Mouse (Mus musculus) retina, postnatal 1 day (tissue): ENCODE results near the gene Ap1g2.

Experiments used
- DNase-seq: peaks from one replicate; pipeline ENCODE4 v3.0.0-alpha.2; 2012

Ap1g2 gene

GRCm38 (mm10) chr14:55085324-55086008 lies 20.9 kb downstream of the Ap1g2 start:
- peak; percentile 94 for DNase-seq

GRCm38 (mm10) chr14:55083481-55083880 lies 22.9 kb downstream of the Ap1g2 start:
- DNase-seq: no peak

- DNase-seq: no peak
These were observed 25.3 kb downstream of the Ap1g2 start for GRCm38 (mm10) chr14:55081105-55081504.

DNA sequence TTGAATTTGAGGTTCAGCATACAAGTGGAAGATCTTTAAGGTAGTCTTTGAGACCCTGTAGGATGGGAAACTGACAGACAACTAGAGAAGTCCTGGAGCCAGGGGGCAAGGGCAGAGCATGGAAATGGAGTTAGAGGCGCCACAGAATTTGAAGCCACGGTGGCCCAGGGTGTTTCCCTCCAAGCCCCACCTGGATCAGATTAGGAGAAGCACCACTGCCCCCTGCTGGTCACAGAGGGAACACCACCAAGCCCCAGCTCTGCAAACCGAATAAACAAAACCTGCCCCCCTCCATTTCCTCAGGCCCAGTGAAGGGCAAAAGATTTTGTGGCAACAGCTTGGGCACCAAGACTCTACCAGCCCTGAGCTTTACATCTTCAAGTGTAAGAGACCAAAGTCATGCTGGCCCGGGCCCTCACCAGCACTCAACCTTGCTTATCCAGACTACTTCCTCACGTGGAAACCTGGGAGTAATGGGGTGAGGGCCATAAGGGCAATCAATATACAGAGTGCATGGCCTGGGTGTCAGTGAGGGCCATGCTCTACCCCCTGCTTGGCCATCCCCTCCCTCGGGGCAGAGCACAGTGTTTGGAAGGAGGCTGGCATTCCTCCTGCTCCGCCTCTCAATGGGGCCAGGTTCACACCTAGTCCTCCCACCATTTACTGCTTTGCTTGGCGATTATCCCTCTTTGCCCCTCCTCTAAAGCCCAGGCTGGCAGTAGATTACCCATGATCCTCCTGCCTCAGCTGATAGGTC lies 27.0 kb downstream of the Ap1g2 start:
- DNase-seq: peak; percentile 82

DNA sequence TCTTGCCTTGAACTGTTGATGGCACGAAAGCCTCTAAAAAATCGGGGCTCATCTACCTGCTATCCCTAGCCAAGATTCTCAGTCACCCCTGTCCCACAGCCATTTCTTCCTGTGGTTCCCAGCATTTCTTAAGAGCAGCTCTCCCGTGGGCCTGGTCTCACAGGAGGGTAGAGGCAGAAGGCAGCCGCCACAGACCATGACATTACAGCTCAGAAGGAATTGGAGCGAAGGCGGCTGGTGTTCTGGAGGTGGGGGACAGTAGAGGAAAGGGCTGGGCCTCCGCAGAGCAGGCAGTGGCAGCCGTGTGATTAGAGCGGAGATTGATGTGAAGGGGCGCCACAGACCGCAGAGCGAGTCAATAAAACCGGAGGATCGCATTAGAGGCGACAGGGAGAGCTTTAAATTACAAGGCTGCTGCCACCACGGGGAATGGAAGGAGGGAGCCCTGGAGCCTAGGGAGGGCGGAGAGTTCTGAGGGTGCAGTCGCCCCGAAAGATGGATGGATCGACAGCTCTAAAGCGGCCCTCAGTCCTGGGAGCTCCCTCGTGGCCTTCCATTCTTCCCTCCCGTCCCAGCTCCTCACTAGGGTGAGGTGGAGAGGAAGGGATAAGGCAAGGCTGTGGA lies 27.9 kb downstream of the Ap1g2 start:
- peak; percentile 51 for DNase-seq

- no peak for DNase-seq
These were observed 28.7 kb downstream of the Ap1g2 start for GRCm38 (mm10) chr14:55077481-55078365.

DNA sequence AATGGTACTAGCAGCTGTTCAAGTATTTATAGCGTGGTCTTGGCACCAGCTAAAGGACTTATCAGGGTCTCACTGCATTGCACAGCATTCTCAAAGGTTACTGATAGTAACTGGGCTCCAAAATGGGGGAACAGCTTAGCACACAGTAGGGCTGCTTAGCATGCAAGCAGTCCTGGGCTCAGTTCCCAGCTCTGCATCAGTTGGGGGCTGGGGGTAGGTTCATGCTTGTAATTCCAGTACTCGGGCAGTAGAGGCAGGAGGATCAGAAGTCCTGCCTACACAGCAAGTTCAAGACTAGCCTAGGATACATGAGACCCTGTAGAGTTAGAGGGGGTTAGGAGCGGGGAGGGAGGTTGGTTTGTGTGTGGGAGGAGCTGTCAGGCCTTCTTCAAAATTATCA lies 29.4 kb downstream of the Ap1g2 start:
- DNase-seq: no peak

- no peak for DNase-seq
These were observed 30.2 kb downstream of the Ap1g2 start for GRCm38 (mm10) chr14:55076224-55076623.

GRCm38 (mm10) chr14:55074416-55074815 lies 32.0 kb downstream of the Ap1g2 start:
- DNase-seq: no peak

- no peak for DNase-seq
These were observed 34.6 kb downstream of the Ap1g2 start for GRCm38 (mm10) chr14:55071756-55072155.

DNA sequence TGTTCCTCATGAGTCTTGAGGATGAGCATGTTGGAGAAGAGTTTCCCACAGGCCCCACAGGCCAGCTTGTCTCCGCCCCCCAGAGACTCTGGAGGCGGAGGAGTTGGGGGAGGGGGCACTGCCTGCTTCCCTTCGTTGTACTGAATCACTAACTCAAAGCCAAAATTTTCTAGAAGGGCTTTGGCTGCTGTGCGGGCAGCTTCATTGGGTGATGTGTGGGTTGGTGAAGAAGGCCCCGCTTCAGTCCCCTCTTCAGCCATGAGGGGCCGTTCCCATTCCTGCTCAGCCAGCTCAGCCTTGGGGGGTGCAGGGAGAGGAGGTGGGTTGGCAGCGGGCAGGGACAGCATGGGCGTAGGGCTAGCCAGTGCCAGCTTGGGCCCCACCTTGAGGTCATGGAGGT lies 40.4 kb downstream of the Ap1g2 start:
- DNase-seq: no peak

GRCm38 (mm10) chr14:55065391-55065790 lies 41.0 kb downstream of the Ap1g2 start:
- DNase-seq: no peak

- DNase-seq: no peak
These were observed 41.7 kb downstream of the Ap1g2 start for GRCm38 (mm10) chr14:55064481-55065370.

DNA sequence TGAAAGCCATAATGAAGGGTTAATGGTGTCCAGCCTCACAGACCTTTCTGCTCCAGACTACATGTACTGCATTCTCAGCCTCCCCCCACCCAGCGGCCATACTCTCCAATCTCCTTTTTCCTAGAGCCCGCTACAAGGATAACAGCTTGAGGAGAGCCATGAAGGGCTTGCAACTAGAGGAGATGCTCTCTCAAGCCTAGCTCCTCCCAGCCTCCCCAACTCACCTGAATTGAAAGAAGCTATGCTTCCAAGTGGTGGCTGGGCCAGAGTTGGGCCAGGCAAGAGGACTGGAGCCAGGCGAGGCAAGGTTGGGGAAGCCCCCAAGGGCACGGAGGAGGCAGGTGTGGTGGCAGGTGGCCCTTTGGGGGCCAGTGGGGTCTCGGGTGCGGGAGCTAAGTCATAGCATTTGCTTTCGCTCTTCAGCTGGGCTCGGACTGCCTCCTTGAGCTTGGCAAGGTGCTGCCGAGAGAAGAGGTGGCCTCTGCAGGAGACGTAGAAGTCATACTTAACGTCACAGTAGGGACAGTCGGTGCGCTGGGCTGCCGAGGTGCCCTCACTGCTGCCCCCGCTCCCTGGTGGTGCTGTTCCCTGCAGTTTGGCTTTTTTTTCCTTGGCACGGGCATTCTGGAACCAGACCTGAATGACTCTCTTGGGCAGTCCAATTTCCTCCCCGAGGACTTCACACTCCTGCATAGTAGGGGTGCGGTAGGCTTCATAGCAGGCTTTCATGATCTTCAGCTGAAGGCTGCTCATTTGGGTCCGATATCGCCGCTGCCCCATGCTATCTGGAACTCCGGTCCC lies 42.6 kb downstream of the Ap1g2 start:
- DNase-seq: no peak

GRCm38 (mm10) chr14:55063117-55063516 lies 43.3 kb downstream of the Ap1g2 start:
- no peak for DNase-seq

DNA sequence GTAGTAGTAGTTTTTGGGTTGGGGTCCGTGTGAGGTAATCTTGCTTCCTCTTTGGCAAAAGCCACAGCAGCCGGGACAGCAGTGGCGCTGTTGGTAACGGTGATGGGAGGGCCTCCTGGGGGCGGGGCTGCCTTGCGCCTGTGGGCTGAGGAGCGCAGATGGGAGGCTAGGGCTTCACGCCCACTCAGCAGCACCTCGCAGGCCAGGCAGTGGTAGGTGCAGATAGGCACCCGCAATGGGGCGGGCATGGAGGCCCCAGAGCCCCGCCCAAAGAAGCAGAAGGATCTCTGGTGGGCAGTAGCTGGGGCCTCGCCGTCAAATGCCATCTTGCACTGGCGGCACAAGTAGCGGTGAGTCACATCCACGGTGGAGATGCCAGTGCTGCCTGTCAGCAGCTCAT lies 43.8 kb downstream of the Ap1g2 start:
- no peak for DNase-seq

DNA sequence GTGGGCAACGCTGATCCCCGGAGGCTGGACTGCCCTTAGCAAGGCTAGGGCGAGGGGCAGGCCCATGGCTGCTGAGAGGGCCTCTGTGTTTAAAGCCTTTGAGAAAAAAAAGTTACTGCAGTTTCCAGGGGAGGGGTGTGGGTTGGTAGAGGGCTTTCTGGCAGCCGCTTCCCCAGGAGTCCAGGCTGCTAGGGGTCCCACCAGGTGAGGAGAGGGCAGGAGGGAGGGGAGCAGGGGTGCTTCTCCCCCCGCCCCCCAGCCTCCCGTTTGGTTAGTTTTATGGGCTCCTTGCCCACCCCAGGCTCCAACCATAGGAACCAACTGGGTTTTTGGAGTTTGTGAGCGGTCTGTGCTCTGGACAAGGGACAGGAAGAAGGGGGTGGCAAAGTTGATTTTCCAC lies 44.5 kb downstream of the Ap1g2 start:
- no peak for DNase-seq

- DNase-seq: peak; percentile 69
These were observed 46.5 kb downstream of the Ap1g2 start for GRCm38 (mm10) chr14:55059931-55060330.

DNA sequence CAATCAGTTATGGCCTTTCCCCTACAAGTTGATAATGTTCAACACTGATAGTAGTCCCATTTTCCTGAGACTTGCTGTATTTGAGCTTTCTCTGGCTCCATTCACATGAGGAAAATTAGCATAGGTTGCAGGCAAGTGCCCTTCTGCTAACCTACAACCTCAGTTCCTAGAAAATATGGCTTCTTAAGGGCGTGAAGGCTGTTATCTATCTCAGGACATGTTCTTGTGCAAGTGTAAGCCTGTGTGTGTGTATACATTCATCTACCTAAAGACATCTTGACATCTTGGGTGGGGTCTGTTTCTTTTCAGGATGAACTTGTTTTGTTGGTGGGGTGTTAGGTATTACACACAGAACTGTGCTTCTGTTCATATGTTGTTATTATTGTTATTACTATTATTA lies 47.4 kb downstream of the Ap1g2 start:
- no peak for DNase-seq

GRCm38 (mm10) chr14:55055167-55055834 lies 51.1 kb downstream of the Ap1g2 start:
- peak; percentile 74 for DNase-seq
